Mouse (Mus musculus): ENCODE data around the gene Cpm.
"Not testable (repeated sequence)": the region's sequence is repeated elsewhere in the genome, so short reads cannot be mapped to it uniquely, and the experiment has no call there.

Gene Cpm

GRCm38 (mm10) chr10:117629169-117629971 lies at the start of gene Cpm:
Gene Cpm (plus strand): TSS chr10:117629500.
- DNase-seq, result peak; percentile 70 to 81

GRCm38 (mm10) chr10:117579771-117580284 lies 49.5 kb upstream of the Cpm start:
- DNase-seq, result no peak

DNA sequence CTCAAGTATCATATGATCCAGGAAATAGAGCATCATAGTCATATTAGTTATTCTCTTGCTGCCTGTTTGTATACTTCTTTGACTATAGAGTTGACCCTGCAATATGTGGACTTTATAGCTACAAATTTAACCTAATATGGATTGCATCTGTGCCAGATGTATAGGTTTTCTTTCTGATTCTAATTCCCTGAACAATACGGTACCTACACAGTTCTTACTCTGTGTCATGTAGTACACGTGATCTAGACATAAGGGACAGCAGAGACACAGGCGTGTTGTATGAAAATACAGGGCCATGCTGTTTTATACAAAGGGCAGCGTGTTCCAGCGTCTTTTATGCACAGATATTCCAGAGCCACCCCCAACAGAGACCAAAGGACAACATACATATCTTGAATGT lies 48.9 kb upstream of the Cpm start:
- no peak for DNase-seq

DNA sequence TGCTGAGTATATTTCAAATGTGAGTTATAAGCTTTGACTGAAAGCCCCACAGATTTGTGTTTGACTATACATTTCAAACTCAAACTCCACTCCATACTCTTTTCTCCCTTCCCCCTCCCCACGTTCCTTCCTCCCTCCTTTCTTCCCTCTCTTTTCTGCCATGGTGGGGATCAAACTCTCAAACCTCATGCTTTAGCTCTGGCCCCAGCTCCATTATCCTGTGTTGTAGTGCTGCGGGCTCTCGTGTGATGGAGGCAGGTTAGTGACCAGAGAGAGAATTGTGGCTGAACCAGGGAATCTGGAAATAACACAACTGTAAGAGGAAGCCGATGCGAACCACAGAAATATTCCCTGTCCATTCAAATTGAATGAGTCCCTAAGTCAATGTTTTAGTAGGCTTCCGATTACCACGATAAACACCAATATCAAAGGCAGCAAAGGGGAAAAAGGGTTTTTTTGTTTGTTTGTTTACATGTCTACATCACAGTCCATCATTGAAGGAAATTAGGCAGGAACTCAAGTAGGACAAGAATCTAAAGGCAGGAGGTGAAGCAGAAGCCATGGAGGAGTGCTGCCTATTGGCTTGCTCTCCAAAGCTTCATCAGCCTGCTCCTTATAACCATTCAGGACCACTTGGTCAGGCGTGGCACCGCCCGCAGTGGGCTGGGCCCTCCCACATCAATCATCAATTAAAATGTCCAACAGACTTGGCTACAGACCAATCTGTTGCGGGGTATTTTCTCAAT lies 48.1 kb upstream of the Cpm start:
- DNase-seq, result no peak

- DNase-seq, result no peak
These were observed 47.6 kb upstream of the Cpm start for GRCm38 (mm10) chr10:117581753-117582062.

DNA sequence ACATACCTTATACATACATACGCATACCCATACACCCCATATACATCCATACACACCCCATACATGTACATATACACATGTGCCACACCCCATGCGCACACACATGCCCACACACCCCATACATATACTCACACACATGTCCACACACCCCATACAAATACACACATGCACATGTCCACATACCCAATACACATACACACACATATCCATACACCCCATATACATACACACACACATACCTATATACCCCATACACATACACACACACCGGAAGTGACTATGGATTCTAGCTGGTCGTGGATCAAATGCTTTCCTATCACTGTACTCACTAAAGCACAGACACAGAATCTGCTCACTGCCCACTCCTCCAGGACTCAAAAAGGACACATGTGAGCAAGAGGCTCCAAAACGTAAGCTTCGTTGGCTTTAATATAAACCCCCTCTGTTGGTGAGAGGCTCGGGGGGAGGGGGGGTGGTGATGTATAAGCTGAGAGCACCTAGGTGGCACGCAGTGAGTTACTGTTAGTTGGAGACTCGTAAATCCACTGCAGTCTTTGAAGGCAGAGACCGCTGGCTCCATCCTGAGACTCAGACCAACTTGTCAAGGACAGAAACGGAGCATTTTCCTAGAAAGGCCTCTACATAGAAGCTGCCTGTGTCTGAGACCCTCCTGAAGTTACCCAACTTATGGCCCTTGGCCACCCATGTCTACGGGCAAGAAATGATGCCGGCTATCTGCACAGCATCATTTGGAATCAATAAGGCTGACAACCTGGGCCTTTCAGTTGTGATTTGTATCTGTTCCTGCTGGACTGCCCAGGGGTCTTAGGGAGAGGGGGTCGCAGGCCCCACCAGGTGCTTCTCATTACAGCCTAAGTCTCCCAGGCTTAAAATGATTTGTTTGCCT lies 45.9 kb upstream of the Cpm start:
- DNase-seq, result no peak

DNA sequence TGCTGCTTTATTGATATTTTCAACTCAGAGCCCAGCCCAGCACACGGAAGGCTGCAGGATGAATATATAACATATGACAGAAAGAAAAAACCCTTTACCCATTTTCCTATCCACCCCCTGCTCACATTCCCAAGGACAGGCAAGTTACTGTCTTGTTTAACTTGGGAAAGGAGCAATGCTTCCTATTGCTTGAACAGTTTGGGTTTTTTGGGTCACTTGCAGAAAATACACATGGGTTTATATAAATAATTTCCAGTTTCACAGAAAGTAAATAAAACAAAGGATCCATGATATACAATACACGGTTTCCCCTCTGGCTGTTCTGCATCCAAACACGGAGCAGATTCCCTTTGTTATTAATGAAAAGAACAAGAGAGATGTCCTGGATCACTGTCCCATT lies 45.2 kb upstream of the Cpm start:
- no peak for DNase-seq

GRCm38 (mm10) chr10:117584566-117585515 lies 44.5 kb upstream of the Cpm start:
- DNase-seq, result no peak

DNA sequence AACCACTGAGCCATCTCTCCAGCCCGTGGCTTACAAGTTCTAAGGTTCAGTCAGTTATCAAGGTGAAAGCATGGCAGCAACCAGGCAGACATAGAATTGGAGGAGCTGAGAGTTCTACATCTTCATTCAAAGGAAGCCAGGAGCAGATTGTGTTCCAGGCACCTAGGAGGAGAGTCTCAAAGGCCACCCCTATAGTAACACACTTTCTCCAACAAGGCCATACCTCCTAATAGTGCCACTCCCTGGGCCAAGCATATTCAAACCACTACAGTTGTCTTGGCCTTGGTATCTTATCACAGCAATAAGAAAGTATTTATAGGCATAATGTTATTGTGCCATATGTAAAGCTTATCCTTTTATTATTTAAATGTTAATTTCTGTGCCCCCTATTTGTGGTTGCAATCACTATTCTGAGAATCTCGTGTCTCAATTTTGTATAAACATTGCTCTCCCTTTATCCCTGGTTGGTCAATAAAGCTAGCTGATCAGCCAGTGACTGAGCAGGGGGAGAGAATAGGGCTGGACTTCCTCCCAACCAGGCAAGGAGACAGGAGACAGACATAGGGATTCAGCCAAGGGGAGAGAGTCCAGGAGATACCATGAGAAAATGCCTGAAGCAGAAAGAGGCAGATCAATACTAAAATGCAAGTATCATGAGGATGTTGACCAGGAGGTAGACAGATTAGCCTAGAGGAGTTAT lies 43.5 kb upstream of the Cpm start:
- DNase-seq, result no peak

DNA sequence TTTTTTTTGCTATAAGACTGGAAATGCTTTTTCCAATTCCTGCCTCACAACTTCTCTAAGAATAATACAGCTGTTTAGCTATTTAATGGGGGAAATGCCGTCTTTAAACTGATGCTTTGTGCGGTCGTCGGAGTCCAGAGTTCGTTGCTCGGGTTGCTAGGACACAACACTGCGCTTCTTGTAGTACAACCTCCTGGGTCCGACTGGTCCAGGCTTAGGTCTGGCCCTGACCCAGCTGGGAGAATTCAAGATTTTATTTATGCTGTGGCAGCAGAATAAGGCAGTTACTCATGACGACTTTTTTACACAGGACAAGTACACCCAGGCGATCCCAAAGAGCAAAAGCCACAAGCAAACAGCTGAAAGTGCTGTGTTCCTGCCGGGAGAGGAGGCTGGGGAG lies 42.4 kb upstream of the Cpm start:
- peak; percentile 21 for DNase-seq

DNA sequence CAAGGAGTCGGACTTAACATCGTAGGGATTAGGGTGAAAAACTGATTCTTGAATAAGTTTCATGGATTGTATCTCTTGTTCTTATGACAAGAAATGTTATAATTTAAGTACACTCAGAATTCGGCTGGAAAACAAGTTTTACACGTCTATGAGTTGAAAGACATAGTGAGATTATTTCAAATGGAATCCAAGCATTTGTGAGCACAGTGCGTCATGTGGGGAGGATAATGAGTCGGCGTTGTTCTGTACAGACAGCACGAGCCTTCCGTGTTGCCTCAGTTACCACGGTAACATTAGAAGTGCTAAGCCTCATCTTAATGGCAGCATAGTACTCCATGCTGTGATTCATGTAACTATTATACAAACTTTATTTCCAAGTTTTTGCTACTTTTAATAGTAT lies 42.0 kb upstream of the Cpm start:
- no peak for DNase-seq

GRCm38 (mm10) chr10:117588416-117589143 lies 40.7 kb upstream of the Cpm start:
- DNase-seq, result not testable (repeated sequence)

DNA sequence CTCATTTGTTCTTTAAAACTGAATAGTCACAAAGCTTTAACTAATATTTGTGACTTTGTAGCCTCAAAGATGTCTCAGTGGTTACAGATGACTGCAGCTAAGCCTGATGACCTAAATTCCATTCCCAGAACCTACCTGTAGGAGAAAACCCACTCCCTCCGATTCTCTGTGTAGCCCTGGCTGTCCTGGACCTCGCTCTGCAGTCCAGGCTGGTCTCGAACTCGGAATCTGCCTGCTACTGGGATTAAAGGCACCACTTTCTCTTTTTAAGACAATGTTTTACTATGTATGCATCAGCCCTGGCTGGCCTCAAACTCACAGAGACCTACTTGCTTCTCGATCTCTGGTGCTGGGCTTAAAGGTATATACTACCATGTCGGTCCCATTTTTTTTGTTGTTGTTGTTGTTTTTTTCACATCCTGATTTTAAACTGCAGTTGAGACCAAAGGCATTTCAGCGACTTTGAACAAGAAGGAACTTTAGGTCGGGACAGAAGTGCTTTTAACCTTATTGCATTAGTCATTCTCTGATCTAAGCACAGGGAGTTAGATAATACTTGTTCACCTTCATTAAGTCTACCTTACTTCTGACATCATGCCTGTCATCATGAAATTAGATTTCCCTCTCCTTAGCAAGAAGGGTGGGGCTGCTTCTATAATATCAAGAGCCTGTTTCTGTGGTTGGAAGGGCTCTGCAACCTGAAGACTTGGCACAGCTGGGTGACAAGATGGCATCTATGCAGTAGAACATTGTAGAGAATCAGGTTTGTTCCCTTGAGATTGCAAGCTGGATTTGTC lies 40.0 kb upstream of the Cpm start:
- DNase-seq, result no peak

DNA sequence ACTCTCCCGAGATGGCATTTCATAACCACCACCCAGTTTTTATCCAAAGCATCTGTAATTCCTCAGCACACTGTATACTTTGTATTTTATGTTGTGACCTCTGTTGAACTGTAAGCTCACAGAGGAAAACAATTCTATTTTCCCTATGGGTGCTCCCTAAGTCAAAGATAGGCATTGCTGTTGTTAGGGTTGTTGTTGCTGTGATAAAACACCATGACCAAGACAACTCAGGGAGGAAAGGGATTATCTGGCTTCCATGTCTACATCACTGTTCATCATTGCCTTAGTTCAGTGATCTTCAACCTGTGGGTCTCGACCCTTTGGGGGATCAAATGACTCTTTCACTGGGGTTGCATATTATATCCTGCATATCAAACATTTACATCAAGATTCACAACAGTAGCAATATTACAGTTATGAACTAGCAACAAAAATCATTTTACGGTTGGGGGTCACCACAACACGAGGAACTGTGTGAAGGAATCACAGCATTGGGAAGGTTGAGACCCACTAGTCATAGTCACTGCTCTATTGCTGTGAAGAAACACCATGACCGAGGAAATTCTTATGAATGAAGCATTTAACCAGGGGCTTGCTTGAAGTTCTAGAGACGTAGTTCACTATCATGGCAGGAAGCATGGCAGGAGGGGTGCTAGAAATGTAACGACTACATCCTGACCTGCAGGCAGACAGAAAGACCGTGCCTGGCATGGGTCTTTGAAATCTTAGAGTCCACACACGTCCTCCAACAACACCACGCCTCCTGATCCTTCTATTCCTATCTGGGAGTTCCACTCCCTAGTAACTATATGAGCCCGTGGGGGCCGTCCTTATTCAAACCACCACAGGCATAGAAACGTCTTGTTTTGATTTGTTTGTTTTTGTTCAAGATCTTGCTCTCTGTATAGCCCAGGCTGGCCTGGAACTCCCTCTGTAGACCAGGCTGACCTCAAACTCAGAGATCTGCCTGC lies 38.7 kb upstream of the Cpm start:
- DNase-seq, result no peak

DNA sequence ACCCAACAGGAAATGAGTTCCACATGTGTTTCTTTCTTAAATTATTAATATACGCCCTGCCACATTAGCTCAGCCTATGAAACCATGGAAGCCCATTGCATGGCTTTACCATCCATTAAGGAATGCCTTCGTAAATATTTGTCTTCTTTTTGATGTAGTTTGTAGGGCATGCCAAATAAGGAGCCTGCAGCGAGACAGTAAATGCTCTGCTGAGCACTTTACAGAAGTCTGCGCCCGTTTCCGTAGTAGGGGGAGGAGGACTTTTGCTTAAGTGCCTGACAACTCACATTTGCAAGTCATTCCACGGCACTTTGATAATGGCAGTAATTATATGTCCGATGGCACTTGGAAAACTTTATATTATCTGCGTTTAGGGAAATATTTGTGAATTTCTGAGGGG lies 37.5 kb upstream of the Cpm start:
- no peak for DNase-seq

DNA sequence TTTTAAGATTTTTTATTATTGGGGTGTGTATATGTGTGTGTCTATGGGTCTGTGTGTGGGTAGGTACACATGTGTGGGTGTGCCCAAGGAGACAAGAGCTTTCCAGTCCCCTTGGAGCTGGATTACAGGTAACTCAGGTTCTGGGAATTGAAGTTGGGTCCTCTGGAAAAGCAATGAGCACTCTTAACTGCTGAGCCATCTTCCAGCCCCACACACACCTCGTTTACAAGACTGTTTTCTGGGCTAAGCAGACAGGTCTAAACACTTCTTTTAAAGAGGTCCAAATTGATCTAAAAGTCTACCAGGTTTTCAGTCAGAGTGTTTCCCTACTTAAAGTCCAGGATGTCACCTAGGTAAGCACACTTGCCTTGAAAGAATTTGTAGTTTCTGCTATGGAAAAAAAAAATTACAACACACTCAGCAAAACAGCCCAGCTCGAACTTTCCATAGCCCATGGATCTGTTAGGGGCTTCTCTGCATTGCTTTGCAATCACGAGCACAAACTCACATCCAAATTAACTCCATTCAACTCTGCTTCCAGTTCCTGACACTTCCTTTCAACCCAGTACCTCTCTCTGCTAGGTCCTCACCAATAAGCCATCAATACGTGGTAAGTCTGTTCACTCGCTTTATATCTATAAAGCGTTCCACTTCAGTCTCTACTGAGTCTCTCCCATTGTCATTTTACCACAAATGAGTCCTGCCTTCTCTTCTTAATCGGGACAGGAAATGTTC lies 36.8 kb upstream of the Cpm start:
- no peak for DNase-seq

DNA sequence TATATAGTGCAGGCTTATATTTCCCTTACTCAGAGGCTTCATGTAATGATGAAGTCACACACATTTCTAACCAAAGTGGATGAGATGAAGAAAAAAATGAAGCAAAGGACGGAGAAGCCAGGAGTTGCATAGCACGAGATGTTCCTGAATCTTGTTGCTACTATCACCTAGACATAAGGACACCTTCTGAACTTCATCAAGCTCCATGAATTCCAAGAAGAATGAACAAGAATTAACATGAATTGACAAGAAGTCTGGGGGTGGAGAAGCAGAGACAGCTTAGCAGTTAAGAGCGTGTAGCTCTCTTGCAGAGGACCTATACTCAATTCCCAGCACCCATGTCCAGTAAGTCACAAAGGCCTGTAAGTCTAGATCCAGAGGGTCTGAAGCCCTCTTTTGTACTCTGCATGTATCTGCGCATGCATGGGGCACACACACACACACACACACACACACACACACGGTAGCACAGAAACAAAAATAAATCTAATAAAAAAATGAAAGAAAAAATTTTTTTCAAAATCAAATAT lies 36.2 kb upstream of the Cpm start:
- no peak for DNase-seq

DNA sequence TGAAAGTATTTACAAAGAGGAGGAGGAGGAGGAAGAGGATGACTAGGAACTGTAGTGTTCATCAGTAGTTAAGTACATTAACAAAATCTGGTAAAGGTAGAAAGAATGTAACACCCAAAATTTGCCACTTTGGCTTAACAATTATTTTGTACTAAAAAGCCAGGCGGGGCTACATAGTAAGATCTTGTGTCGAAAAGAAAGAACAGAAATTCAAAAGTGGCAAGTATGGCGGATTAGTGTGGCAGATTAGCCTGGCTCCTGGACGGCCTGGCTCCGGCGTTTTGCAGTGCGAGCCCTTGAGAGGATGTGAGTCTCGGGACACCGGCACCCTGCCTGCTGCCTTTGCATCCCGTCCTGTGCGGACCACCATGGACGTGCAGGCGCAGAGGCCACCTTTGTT lies 35.4 kb upstream of the Cpm start:
- no peak for DNase-seq
